Mouse (Mus musculus) spleen, adult 2 months (tissue): Measurements from ENCODE around the gene Sstr3.

Experiments used
- CTCF ChIP-seq: fragments of 200-500 bp; IDR thresholded peaks from 2 replicates; pipeline ENCODE4 v1.5.1; 2011; ENCODE audit warnings: mild to moderate bottlenecking, inconsistent platforms; ENCODE audit not compliant: insufficient read depth, insufficient read length, insufficient replicate concordance; ENCODE audit errors: extremely low read depth
- POLR2A ChIP-seq: fragments of 200-500 bp; IDR thresholded peaks from 2 replicates; pipeline ENCODE4 v1.6.1; 2011; ENCODE audit warnings: low read depth, low read length, inconsistent platforms

- TF ChIP-seq CTCF (no peak), POLR2A (no peak)
Observed at GRCm38 (mm10) chr15:78542767-78543303, 1.6 kb downstream of the Sstr3 start.
